Mouse (Mus musculus) adrenal gland, postnatal 25 days (tissue): Measurements from ENCODE around the gene Rln3. TPM values are rescaled to one million over a fixed set of nuclear protein-coding genes. Genes with fewer than 3 reads are reported as not detected.

Source experiments
- DNase-seq: peaks from one replicate; pipeline ENCODE4 v3.0.0; 2021; ENCODE audit warnings: mixed read lengths
- total RNA-seq: library from RNA; stranded (reverse); gene quantifications from 2 replicates; pipeline ENCODE4 v1.2.3, GENCODE M21; 2021

The Rln3 gene
- total RNA-seq, 1 experiment from 2014 or later = not detected

DNA sequence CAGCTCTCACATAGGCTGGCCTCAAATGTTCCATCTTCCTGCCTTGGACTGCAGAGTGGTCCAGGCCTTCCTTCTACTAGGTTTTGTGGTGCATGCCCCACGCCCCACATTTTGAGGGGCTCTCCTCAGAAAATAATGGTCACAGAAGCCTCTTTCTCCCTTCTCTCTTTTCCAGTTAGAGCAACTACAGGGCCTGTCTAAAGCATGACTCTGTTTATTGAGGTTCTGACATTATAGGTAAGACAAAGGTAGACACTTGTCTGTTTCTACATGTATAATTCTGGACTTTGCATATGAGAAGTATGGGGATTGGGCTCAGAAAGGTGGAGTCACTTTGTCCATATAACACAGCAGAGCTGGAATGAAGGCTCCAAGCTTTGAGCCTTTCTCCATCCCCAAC lies 20.2 kb upstream of the Rln3 start, which contains the start of gene Gm10643:
Gene Gm10643, minus strand, starts transcription at position 101 of the 400 bp plus-strand sequence.
- no peak for DNase-seq

- no peak for DNase-seq
Measured at GRCm38 (mm10) chr8:84063861-84064610, 19.2 kb upstream of the Rln3 start.

- no peak for DNase-seq
Measured at GRCm38 (mm10) chr8:84060245-84060644, 15.4 kb upstream of the Rln3 start.

- DNase-seq = no peak
Measured at GRCm38 (mm10) chr8:84059226-84059625, 14.4 kb upstream of the Rln3 start.

DNA sequence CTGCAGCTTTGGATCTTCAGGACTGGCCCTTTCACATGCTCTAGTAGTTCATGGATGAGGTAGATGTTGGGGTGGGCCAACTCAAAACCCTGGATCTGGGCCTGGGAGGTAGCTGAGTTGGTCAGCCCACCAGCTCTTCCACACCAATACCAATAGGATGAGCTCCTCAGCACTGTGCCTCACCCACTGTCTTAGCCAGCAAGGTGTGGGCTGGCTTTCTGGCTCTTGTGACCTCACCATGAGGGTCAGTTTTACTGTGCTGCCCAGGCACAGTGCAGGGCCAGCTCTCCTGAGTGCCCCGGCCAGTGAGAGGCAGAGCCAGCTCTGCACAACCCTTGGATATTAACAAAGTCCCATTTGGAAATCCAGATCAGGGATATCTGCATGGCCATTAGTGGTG lies 13.0 kb upstream of the Rln3 start:
- no peak for DNase-seq

DNA sequence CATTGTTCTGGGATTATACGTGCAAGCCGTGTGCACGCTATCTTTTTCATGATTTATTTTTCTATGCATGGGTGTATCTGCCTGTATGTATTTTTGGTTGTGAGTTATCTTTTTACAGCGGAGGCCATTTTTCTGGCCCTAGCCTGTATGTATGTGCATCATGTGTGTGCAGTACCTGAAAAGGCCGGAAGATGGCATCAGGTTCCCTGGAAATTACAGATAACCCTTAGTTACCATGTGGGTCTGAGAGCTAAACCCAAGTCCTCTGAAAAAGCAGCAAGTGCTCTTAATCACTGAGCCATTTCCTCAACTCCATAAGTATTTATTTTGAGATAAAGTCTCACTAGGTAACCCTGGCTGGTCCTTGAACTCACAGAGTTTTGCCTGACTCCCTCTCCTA lies 8.4 kb upstream of the Rln3 start:
- DNase-seq = no peak

- no peak for DNase-seq
Measured at GRCm38 (mm10) chr8:84052746-84053145, 7.9 kb upstream of the Rln3 start.

GRCm38 (mm10) chr8:84048171-84048570 lies 3.4 kb upstream of the Rln3 start:
- DNase-seq = no peak

- DNase-seq = no peak
Measured at GRCm38 (mm10) chr8:84046505-84046904, 1.7 kb upstream of the Rln3 start.

GRCm38 (mm10) chr8:84044103-84044502 lies 697 bp downstream of the Rln3 start:
- no peak for DNase-seq

GRCm38 (mm10) chr8:84042948-84043342 lies 1.9 kb downstream of the Rln3 start:
- no peak for DNase-seq

DNA sequence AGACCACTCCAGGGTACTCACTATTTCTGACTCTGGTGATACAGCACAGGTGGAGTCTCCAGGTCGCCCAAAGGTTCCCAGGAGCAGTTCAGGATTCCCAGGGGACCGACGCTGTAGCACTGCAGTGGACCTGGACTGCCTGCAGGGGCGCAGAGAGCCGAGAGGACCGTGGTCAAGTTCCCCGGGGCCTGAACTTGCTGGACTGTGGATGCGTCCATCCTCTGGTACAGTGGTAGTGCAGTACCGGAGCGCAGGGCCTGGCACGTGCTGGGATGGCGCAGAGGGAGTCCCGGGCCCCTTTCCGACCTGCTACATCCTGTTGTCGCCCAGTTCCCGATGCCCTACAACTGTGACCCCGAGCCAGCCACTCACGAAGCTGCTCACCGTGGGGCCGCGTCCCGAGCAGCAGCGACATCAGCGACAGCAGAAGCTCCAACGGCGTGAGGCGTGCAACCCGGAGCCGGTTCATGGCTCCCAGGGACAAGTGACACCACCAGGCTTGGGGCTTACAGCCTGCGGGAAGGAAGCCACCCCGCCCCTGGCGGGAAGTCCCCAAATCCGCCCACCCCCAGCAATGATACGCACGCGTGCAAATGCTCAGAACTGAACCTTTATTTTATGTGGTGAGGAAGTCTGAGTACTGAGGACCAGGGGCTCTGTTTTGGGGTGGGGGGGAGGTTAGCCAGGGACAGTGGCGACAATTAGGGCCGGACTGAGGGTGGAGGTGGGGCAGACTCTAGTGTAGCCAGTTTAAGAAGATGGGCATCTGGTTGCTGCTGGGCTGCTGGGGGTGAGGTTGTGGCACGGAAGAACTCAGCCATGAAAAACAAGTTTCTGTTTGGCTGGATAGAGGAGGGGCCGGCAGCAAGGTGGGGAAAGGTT lies 2.5 kb downstream of the Rln3 start, which contains the start of gene Il27ra:
Gene Il27ra, minus strand, starts transcription at position 524 of the 882 bp plus-strand sequence.
- peak; percentile 71 for DNase-seq

- DNase-seq = peak; percentile 66
Measured at GRCm38 (mm10) chr8:84039050-84039449, 5.8 kb downstream of the Rln3 start.

DNA sequence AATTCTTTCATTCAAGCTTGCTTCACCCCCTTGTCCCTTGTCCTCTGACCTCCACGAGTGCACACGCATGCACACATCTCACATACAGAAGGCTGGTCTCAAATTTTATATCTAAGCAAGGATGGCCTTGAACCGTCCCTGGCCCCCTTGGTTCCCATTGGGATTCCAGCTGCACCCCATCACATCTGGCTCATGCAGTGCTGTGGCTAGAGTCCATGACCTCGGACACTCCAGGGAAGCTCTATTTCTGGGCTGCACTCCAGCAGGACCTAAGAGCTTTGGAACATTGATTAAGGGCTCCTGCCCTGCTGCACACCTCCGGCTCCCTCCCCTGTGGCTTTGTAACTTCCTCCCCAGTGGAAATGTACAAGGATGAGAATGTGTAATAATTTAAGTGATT lies 6.8 kb downstream of the Rln3 start:
- peak; percentile 41 for DNase-seq

DNA sequence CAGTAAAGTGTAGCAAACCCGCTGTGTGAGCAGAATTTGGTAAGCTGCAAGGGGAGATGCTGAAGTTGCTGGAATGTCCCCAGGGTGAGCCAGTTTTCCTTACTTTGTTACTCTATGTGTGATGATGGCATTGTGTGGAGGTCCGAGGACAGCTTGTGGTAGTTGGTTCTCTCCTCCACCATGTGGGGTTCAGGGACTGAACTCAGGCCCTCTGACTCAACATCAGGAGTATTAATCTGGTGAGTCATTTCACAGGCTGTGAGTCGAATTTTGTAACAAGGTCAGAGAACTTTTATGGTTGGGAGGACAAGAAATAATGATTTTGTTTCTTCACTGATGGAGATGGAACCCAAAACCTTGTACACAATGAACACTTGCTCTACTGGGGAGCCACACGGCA lies 12.0 kb downstream of the Rln3 start:
- DNase-seq = no peak

GRCm38 (mm10) chr8:84029272-84029671 lies 15.5 kb downstream of the Rln3 start:
- DNase-seq = no peak

GRCm38 (mm10) chr8:84027449-84027848 lies 17.4 kb downstream of the Rln3 start:
- no peak for DNase-seq

- DNase-seq = peak; percentile 70
Measured at GRCm38 (mm10) chr8:84025863-84026262, 18.9 kb downstream of the Rln3 start.

DNA sequence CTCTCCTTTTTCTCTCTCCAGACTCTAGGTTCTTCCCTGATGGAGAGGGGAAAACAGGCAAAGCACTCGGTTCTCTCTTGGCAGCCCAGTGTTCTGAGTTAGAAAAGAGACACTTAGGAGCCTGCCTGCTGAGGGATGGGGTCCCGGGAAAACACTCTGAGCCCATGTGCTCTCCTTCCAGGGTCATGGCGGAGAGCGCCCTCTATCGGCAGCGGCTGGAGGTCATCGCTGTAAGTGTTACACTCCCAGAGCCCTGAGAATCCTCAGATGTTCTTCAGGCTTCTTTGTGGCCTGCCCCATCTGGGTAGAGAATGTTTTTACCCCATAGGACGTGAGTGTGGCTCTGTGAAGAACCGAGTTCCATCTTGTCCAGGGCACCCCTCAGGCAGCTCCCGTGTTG lies 20.6 kb downstream of the Rln3 start:
- peak; percentile 62 for DNase-seq

- no peak for DNase-seq
Measured at GRCm38 (mm10) chr8:84023631-84024030, 21.2 kb downstream of the Rln3 start.

DNA sequence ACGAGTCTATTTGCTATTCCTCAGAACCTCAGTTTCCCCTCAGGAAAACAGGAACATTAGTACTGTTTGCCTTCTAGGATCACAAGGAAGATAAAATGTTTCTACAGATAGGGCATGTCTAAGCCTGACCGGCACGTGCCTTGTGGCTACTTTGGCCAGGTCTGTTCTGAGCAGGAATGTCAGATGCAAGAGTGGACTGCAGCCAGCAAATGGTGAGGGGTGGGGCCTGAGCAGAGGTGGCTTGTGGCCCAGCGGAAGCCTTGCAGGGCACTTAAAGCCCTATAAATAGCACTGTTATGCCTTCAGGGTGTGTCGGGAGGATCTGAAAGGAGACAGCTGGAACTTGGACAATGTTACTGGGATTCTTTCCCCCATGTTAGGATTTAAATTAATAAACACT lies 21.7 kb downstream of the Rln3 start:
- no peak for DNase-seq

- DNase-seq = no peak
Measured at GRCm38 (mm10) chr8:84021569-84021968, 23.2 kb downstream of the Rln3 start.

GRCm38 (mm10) chr8:84021096-84021495 lies 23.7 kb downstream of the Rln3 start, which contains the start of gene Palm3:
Gene Palm3, plus strand, starts transcription at chr8:84021471.
- DNase-seq = no peak
